Mouse (Mus musculus) liver, embryonic 15.5 days (tissue): ENCODE data around the gene Nlgn2. TPM values are rescaled to one million over a fixed set of nuclear protein-coding genes. Genes with fewer than 3 reads are reported as not detected.

Source experiments
- ATAC-seq: fragments of 200-750 bp; cut with Nextera tagmentation; 2 replicates; pipeline ENCODE4 v1.8.0; 2017; ENCODE audit warnings: moderate number of reproducible peaks, mild to moderate bottlenecking, moderate library complexity; ENCODE audit not compliant: insufficient read depth
- H3K27ac ChIP-seq: fragments of 300-500 bp; sonication (generic); replicated peaks from 2 replicates; pipeline ENCODE4 v1.5.1; 2015; ENCODE audit warnings: mild to moderate bottlenecking, inconsistent platforms
- H3K27me3 ChIP-seq: fragments of 300-500 bp; sonication (generic); 2 replicates; pipeline ENCODE4 v1.6.1; 2015; ENCODE audit warnings: mild to moderate bottlenecking, inconsistent platforms
- H3K36me3 ChIP-seq: fragments of 300-500 bp; sonication (generic); replicated peaks from 2 replicates; pipeline ENCODE4 v1.6.1; 2015; ENCODE audit warnings: moderate library complexity, mild to moderate bottlenecking, inconsistent platforms
- H3K4me1 ChIP-seq: fragments of 300-500 bp; sonication (generic); replicated peaks from 2 replicates; pipeline ENCODE4 v1.6.1; 2015; ENCODE audit warnings: inconsistent platforms
- H3K4me2 ChIP-seq: fragments of 300-500 bp; sonication (generic); 2 replicates; pipeline ENCODE4 v1.6.1; 2015; ENCODE audit warnings: moderate library complexity, mild to moderate bottlenecking, inconsistent platforms
- H3K4me3 ChIP-seq: fragments of 300-500 bp; sonication (generic); replicated peaks from 2 replicates; pipeline ENCODE4 v1.5.1; 2015; ENCODE audit warnings: mild to moderate bottlenecking, inconsistent platforms
- H3K9ac ChIP-seq: fragments of 300-500 bp; sonication (generic); 2 replicates; pipeline ENCODE4 v1.6.1; 2015; ENCODE audit warnings: moderate library complexity, mild to moderate bottlenecking, inconsistent platforms
- H3K9me3 ChIP-seq: fragments of 300-500 bp; sonication (generic); replicated peaks from 2 replicates; pipeline ENCODE4 v1.6.1; 2016; ENCODE audit warnings: inconsistent platforms
- WGBS: fragments of 180-500 bp; shearing (Covaris S2); methylation state at CpG from one replicate; pipeline ENCODE4 v1.1.7; 2015; ENCODE audit warnings: mixed read lengths; ENCODE audit not compliant: insufficient replicate concordance; 5-methylcytosine and 5-hydroxymethylcytosine counted together
- polyA plus RNA-seq: library from polyadenylated mRNA; unstranded; fragments of >200 nt; fragmentation: Nextera tagmentation; extraction: Ambion mirVana; gene quantifications from 2 replicates; pipeline ENCODE4 v1.2.1, GENCODE M21; 2015

Gene Nlgn2
- polyA plus RNA-seq, 1 experiment from 2014 or later, result 0.54 TPM

GRCm38 (mm10) chr11:69878952-69879351 is 41.4 kb upstream of the Nlgn2 start:
- H3K36me3 ChIP-seq, result no peaks in the 10 kb centered on the region
- 0 out of 2 replicates have a peak, but pooled peaks cover 3% of the 10 kb centered on the region for H3K27me3 ChIP-seq
- peak; percentile 56 for ATAC-seq
- H3K4me1 ChIP-seq, result peaks cover 90% of the 10 kb centered on the region
- peak overlapping the region; percentile 97 for H3K4me2 ChIP-seq
- 28% methylated on average over 6 of the region's 6 CpGs for whole genome bisulfite sequencing
- no peak overlapping the region for H3K9ac ChIP-seq
- H3K9me3 ChIP-seq, result no peaks in the 10 kb centered on the region
- H3K27ac ChIP-seq, result peak overlapping the region; percentile 79
- 0 out of 2 replicates have a peak overlapping the region, but pooled peaks have one; percentile 64 for H3K4me3 ChIP-seq

- 64% methylated on average over 3 of the region's 3 CpGs for WGBS
- peak overlapping the region; percentile 97 for H3K4me2 ChIP-seq
- H3K9ac ChIP-seq, result no peak overlapping the region
- 0 out of 2 replicates have a peak, but pooled peaks cover 3% of the 10 kb centered on the region for H3K27me3 ChIP-seq
- peaks cover 85% of the 10 kb centered on the region for H3K4me1 ChIP-seq
- H3K36me3 ChIP-seq, result no peaks in the 10 kb centered on the region
- H3K4me3 ChIP-seq, result no peak overlapping the region
- no peak for ATAC-seq
- H3K27ac ChIP-seq, result peak overlapping the region; percentile 79
- H3K9me3 ChIP-seq, result no peaks in the 10 kb centered on the region
Measured at GRCm38 (mm10) chr11:69878399-69878798, 40.8 kb upstream of the Nlgn2 start.

GRCm38 (mm10) chr11:69877878-69878277 is 40.3 kb upstream of the Nlgn2 start, which contains the start of gene Tmem95:
TSS of gene Tmem95 (minus strand) at chr11:69878018.
- Histone ChIP-seq H3K4me1 (peaks cover 83% of the 10 kb centered on the region), H3K27me3 (0 out of 2 replicates have a peak, but pooled peaks cover 3% of the 10 kb centered on the region), H3K9ac (no peak within 1 kb of the TSS), H3K4me2 (peak within 1 kb of the TSS; percentile 97), H3K27ac (peak within 1 kb of the TSS; percentile 79), H3K36me3 (no peaks in the 10 kb centered on the region), H3K4me3 (no peak within 1 kb of the TSS), H3K9me3 (no peaks in the 10 kb centered on the region)
- ATAC-seq, result no peak
- WGBS, result 76% methylated on average over 11 of the region's 11 CpGs

GRCm38 (mm10) chr11:69876867-69877266 is 39.3 kb upstream of the Nlgn2 start:
- Histone ChIP-seq H3K9me3 (no peaks in the 10 kb centered on the region), H3K27me3 (0 out of 2 replicates have a peak, but pooled peaks cover 3% of the 10 kb centered on the region), H3K36me3 (no peaks in the 10 kb centered on the region), H3K9ac (no peak overlapping the region), H3K27ac (peak overlapping the region; percentile 61; the same call in 1 of the 2 replicates), H3K4me3 (no peak overlapping the region), H3K4me2 (peak overlapping the region; percentile 50), H3K4me1 (peaks cover 78% of the 10 kb centered on the region)
- ATAC-seq, result peak; percentile 19; the same call in 1 of the 2 replicates
- 2% methylated on average over 12 of the region's 12 CpGs for WGBS

- no peak for ATAC-seq
- Histone ChIP-seq H3K4me2 (0 out of 2 replicates have a peak overlapping the region, but pooled peaks have one; percentile 50), H3K27me3 (0 out of 2 replicates have a peak, but pooled peaks cover 3% of the 10 kb centered on the region), H3K27ac (peak overlapping the region; percentile 61; the same call in 1 of the 2 replicates), H3K36me3 (no peaks in the 10 kb centered on the region), H3K4me1 (peaks cover 71% of the 10 kb centered on the region), H3K4me3 (no peak overlapping the region), H3K9me3 (no peaks in the 10 kb centered on the region), H3K9ac (0 out of 2 replicates have a peak overlapping the region, but pooled peaks have one; percentile 12)
- 27% methylated on average over 7 of the region's 7 CpGs for WGBS
Measured at GRCm38 (mm10) chr11:69876186-69876585, 38.6 kb upstream of the Nlgn2 start.

- H3K27ac ChIP-seq, result no peak overlapping the region; the same call in 1 of the 2 replicates
- no peak overlapping the region for H3K4me3 ChIP-seq
- WGBS, result 73% methylated on average over 4 of the region's 4 CpGs
- no peaks in the 10 kb centered on the region for H3K9me3 ChIP-seq
- no peaks in the 10 kb centered on the region for H3K36me3 ChIP-seq
- 0 out of 2 replicates have a peak, but pooled peaks cover 3% of the 10 kb centered on the region for H3K27me3 ChIP-seq
- H3K9ac ChIP-seq, result no peak overlapping the region
- no peak overlapping the region for H3K4me2 ChIP-seq
- H3K4me1 ChIP-seq, result peaks cover 57% of the 10 kb centered on the region
- no peak for ATAC-seq
Measured at GRCm38 (mm10) chr11:69872451-69872850, 34.9 kb upstream of the Nlgn2 start.

- 79% methylated on average over 7 of the region's 7 CpGs for WGBS
- H3K27me3 ChIP-seq, result no peaks in the 10 kb centered on the region
- no peak overlapping the region for H3K27ac ChIP-seq
- H3K9me3 ChIP-seq, result no peaks in the 10 kb centered on the region
- no peaks in the 10 kb centered on the region for H3K36me3 ChIP-seq
- H3K9ac ChIP-seq, result no peak overlapping the region
- no peak overlapping the region for H3K4me3 ChIP-seq
- ATAC-seq, result no peak
- no peak overlapping the region for H3K4me2 ChIP-seq
- peaks cover 57% of the 10 kb centered on the region for H3K4me1 ChIP-seq
Measured at GRCm38 (mm10) chr11:69871822-69872221, 34.2 kb upstream of the Nlgn2 start.

- Histone ChIP-seq H3K27ac (no peak overlapping the region), H3K4me3 (no peak overlapping the region), H3K36me3 (no peaks in the 10 kb centered on the region), H3K4me1 (peaks cover 54% of the 10 kb centered on the region), H3K9me3 (no peaks in the 10 kb centered on the region), H3K9ac (no peak overlapping the region), H3K27me3 (no peaks in the 10 kb centered on the region), H3K4me2 (no peak overlapping the region)
- WGBS, result 57% methylated on average over 2 of the region's 2 CpGs
- no peak for ATAC-seq
Measured at GRCm38 (mm10) chr11:69870289-69871069, 32.9 kb upstream of the Nlgn2 start.

GRCm38 (mm10) chr11:69867335-69867734 is 29.8 kb upstream of the Nlgn2 start:
- Histone ChIP-seq H3K27me3 (no peaks in the 10 kb centered on the region), H3K4me2 (no peak overlapping the region; the same call in 1 of the 2 replicates), H3K27ac (peak overlapping the region; percentile 48), H3K4me1 (peaks cover 68% of the 10 kb centered on the region), H3K36me3 (no peaks in the 10 kb centered on the region), H3K9me3 (no peaks in the 10 kb centered on the region), H3K9ac (no peak overlapping the region), H3K4me3 (no peak overlapping the region)
- ATAC-seq, result peak; percentile 60
- 31% methylated on average over 9 of the region's 9 CpGs for WGBS

GRCm38 (mm10) chr11:69865561-69865960 is 28.0 kb upstream of the Nlgn2 start:
- Histone ChIP-seq H3K9ac (no peak overlapping the region), H3K27ac (peak overlapping the region; percentile 81; the same call in 1 of the 2 replicates), H3K27me3 (no peaks in the 10 kb centered on the region), H3K4me2 (no peak overlapping the region), H3K4me3 (no peak overlapping the region), H3K36me3 (no peaks in the 10 kb centered on the region), H3K4me1 (peaks cover 62% of the 10 kb centered on the region), H3K9me3 (no peaks in the 10 kb centered on the region)
- WGBS, result 80% methylated on average over 9 of the region's 9 CpGs
- no peak for ATAC-seq

GRCm38 (mm10) chr11:69864138-69864860 is 26.7 kb upstream of the Nlgn2 start:
- Histone ChIP-seq H3K4me1 (peaks cover 59% of the 10 kb centered on the region), H3K9me3 (no peaks in the 10 kb centered on the region), H3K27me3 (peaks cover 7% of the 10 kb centered on the region; the same call in 1 of the 2 replicates), H3K9ac (peak overlapping the region; percentile 22), H3K4me2 (peak overlapping the region; percentile 48), H3K4me3 (no peak overlapping the region), H3K27ac (peak overlapping the region; percentile 81), H3K36me3 (no peaks in the 10 kb centered on the region)
- peak; percentile 51; the same call in 1 of the 2 replicates for ATAC-seq
- WGBS, result 23% methylated on average over 8 of the region's 8 CpGs
